Mouse (Mus musculus) gonadal fat pad, adult 2 months (tissue): Measurements from ENCODE around the gene Ccdc171. TPM values are rescaled to one million over a fixed set of nuclear protein-coding genes. Genes with fewer than 3 reads are reported as not detected.
"Not testable (repeated sequence)": the region's sequence is repeated elsewhere in the genome, so short reads cannot be mapped to it uniquely, and the experiment has no call there.

ENCODE experiments used
- DNase-seq: peaks from one replicate; pipeline ENCODE4 v3.0.0-alpha.2; 2012; ENCODE audit warnings: low read depth
- polyA plus RNA-seq: library from polyadenylated mRNA; depleted of rRNA; stranded (reverse); fragments of >200 nt; gene quantifications from 2 replicates; pipeline ENCODE4 v1.2.3, GENCODE M21; 2012

Ccdc171 gene
- polyA plus RNA-seq, 1 experiment = 0.66 TPM

DNA sequence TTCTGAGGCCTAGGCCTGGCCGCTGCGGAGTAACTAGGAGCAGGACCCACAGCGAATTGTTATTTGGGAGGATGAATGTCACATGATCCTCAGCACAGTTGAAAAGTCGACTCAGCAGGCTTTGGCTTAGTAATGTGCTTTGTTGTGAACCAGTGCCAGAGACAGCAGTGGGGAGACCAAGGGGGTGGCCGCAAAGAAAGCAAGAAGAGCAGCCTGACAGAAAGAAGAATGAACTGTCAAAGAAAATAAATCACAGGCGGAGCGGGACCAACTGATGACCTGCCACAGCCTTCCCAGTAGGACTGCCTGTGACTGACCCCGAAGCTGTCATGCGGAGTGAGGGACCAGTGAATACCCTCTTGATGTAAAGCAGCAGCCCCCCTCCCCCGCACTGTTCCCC, 131.2 kb downstream of the Ccdc171 start:
- DNase-seq = no peak

DNA sequence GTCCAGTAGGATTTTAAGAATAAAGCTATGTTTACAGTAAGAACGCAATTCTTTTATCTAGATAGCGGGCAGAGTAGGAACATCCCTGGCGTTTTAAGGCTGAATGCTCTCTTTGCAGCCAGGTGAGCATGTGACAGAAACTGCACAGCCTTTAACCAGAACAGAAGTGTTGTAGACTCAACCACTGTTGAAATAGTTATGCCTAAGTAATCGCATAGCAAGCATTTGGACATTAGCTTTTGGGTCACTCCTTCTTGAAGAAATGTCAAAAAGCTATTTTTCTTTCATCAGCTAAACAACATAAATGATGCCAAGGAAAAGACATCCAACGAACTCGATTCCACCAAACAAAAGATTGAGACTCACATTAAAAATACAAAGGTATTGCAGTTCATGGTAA, 131.7 kb downstream of the Ccdc171 start:
- no peak for DNase-seq

DNA sequence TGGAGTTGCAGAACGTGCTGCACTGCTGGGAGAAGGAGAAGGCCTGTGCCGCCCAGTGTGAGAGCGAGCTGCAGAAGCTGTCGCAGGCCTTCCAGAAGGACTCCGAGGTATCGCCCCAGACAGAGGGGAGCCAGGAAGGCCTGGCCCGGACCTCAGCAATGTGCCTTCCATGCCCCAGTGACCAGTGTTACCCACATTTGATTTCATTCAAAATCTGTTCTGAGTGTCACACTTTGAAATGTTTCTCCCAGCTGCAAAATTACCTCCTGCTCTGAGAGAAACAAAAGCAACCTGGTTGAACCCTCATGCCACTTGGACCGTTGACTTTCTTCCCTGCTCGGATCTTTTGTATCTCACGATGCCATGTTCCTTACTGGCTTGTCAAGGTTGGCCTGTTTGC, 133.1 kb downstream of the Ccdc171 start:
- DNase-seq = no peak

DNA sequence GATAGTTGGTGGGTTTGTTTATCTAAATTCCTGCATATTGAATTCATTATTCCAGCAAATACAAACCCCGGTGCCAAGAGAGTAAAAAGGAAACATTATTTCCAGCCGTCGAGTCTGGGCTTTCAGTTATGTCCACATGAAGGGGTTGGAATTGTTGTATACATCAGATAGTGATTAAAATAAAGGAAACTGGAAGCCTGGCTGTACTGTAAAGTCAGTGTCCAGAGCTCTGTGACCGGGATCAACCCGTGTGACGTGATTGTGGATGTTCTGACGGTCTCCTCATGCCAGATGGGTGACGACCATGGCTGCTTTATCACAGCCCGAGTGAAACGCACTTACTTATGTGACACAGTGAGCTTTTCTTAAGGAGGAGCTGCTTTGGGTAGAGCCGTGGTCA, 134.1 kb downstream of the Ccdc171 start:
- no peak for DNase-seq

DNA sequence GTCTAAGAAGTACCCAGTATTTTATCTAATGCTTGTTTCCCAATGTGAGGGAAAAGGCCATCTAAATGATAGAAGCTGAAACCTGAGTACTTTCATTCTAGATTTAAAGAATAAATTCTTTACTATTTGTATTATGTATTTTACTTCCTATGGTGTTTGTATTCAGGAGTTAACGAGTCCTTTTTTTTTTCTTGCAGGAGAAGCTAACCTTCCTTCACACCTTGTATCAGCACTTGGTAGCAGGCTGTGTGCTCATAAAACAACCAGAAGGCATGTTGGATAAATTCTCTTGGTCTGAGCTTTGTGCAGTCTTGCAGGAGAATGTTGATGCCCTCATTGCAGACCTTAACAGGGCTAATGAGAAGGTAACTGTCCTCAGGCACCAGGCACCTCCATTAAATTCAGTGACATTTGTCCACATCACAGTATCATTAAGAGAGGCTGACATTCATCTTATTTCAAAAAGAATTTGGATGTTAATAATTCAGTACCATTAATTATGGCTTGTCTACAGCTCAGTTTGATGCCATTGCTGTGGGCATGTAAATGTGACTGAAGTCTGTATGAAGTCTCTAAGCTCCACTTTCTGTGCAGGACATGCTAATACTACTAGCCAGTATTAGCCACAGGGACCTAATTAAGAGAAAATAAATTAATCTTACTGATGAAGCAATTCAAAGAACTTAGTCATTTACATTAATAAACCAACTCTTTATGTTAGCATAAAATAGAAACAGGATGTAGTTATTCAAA, 136.3 kb downstream of the Ccdc171 start:
- DNase-seq = no peak

DNA sequence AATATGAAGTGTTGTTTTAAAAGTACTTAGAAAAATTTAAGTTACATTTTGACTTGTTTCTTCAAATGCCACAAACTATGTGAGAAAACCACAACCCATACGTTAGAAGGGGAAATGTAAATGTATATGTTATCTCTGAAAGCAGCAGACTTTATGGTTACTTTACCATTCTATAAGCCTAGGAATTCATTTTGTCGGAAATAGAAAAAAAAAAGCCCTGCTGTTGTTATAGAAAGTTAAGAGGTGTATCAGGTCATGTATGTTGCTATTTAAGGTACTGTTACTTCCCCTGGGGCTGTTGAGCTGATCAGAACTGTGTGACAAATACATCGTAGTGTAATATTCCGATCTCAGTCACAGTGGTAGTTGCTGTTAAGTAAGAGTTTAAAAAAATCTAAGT, 137.0 kb downstream of the Ccdc171 start:
- no peak for DNase-seq

DNA sequence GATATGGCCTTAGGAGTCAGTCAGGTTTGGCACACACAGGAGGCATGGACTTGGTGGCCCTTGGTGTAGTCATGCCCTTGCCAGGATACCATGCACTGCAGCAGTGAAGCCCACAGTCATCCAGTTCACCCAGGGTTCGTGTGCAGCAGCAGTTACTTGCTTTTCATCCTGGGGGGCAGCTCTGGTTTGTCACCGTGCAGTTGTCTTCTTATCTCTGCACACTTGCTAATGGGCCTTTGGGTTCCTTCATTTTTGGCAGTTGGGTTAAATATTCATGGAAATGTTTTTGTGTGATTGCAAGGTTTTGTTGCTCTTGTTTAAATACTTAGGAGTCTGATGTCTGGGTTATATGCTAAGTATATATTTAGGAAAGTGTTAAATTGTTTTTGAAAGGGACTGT, 144.2 kb downstream of the Ccdc171 start:
- no peak for DNase-seq

DNA sequence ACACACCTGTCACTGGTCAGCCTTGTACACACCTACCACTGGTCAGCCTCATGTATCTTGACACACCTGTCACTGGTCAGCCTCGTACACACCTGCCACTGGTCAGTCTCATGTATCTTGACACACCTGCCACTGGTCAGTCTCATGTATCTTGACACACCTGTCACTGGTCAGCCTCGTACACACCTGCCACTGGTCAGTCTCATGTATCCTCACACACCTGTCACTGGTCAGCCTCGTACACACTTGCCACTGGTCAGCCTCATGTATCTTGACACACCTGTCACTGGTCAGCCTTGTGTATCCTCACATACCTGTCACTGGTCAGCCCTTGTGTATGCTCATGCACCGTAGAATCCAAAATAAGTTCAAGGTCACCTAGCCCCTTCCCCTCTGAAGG, 150.0 kb downstream of the Ccdc171 start:
- not testable (repeated sequence) for DNase-seq

DNA sequence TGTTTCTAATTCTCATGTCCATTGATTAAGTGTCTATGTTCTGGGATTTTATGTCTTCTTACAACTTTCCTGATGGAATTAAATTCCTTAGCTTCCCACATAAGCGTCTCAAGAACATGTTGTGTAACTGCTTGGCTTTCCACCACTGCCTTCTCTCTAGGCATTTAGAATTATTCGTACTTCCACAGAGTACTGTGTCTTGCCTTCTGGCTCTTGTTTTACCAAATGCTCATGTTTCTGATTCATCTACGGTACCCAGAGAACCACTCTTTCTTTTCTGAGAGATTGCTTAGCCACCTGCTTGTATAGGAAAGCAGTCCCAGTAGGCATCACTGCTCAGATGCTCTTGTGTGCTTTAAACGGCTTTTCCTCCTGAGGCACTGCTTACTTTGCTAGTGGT, 151.1 kb downstream of the Ccdc171 start:
- no peak for DNase-seq

DNA sequence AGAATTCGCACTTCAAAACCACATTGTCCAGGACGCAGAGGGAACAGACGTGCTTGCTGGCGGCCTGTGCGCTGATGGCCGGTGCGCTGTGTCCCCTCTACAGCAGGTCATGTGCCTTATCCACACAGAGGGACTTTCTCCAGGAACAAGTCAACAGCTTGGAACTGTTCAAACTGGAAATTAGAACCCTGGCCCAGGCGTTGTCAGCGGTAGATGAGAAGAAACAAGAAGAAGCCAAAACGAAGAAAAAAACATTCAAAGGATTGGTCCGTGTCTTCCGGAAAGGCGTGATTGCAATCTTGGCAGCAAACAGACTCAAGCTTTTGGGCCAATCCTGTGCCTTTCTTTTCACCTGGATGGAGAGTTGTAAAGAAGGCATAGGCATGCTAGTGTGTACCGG, 155.7 kb downstream of the Ccdc171 start:
- DNase-seq = no peak

DNA sequence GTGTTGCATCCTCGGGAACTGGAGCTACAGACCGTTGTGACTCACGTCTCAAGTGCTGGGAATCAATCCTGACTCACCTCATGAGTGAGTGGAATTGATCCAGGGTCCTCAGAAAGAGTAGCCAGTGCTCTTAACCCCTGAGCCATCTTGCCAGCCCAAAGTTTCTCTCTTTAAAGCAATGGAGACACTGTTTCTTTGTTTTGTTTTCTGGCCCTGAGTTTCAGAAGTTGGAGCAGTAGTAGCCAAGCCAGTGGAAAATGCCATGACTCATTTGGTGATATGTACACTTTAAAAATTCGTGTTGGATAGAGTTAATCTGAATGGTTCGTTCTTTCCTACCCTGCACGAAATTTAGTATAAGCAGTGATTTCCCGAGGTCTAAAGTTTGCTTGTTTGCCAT, 157.5 kb downstream of the Ccdc171 start:
- DNase-seq = no peak

DNA sequence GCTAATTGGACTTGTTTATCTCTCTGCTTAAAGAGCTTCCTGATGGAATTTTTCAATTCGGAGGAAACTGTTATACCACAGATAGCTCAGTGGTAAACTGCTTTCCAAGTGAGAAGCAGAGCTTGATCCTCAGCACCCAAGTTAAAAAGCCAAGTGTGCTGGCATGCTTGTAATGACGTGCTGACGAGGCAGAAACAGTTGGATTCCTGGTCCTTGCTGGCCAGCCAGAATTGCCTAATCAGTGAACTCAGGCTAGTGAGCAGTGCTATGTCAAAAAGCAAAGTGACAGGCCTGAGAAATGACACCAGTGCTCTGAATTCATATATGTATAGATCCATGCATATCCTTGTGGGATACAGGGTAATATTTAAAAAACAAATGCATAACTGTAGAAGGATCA, 174.8 kb downstream of the Ccdc171 start:
- DNase-seq = no peak

DNA sequence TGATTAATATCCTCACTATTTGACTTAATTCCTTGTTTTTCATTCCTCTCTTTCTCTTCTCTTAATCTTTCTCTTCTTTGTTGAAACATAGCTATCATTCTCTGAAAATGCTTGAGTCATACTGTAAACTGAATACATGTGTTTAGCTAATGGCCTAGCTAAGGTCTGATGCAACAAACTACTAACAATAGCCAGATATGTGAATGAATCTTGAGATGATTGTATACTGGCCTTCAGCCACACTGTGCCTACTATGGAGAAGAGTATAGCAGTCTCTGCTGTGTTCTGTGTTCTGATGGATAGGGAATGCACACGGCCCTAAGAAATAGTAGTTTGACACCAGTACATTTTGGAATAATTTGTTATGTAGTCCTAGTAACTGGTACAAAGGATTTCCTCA, 191.7 kb downstream of the Ccdc171 start:
- DNase-seq = no peak

DNA sequence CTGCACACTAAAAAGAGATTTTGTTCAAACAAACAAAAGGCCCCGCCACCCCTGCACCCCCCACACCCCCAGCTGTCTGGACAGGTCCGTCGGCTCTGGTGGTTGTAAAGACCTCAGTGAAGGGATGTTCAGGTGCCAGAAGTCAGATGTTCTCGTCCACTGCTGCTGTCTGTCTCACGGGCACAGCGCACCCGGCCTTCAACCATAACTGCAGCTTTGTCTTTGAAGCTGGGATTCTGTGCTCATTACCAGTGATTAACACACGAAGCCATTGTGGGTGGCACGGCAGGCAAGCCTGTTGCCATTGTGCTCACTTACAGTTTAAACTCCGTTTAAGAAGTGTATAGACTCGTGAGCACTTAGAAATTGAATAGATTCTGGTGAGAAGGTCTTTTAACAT, 194.5 kb downstream of the Ccdc171 start:
- DNase-seq = no peak

DNA sequence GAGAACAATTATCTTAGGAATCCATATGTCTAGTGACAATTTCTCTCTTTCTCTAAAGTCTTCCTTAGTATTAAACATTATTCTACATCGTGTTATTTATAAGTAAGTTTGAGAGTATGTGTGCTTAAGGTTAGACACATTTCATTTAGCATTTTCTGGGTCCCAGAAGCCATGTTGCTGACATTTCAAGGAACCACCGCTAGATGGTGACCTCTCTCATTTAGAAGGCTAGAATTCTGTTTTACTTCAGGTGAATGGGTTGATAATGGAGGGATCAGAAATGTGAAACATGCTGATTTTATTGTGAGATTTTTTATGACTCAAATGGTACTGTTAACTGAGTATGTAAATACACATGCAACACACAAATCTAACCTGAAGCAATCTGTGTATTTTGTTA, 199.8 kb downstream of the Ccdc171 start:
- DNase-seq = no peak

DNA sequence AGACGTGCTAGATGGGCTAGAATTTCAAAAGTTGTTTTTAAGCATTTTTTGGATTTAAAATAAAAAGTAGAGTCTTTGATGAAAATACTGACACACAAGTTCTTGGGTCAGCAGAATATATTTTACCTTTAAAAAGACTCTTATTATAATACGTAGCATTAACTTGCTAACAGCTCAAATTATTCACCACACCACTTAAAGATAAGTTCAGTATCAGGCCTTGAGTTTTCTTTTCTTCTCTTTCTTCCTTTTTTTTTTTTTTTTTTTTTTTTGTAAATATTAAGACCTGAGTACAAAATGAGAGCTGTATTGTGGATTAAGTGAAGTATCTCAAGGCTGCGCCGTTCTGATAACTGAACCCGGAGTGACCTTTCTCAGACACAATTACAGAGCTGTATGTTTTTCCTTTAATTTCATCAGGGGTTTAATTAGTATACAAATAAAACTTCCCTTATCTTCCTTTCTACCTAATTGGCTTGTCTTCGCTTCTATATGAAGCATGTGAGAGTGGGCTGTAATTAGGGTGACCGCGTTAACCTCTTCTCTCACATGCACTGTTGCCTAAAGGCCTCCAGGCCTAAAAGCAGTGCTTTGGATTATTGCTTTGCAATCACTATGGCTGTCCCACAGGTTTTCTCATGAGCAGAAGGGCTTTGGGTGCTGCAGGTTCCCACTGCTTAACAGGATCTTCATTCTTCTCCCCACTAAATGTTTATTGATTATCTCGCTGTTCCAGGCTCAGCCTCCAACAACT, 214.0 kb downstream of the Ccdc171 start:
- DNase-seq = no peak

DNA sequence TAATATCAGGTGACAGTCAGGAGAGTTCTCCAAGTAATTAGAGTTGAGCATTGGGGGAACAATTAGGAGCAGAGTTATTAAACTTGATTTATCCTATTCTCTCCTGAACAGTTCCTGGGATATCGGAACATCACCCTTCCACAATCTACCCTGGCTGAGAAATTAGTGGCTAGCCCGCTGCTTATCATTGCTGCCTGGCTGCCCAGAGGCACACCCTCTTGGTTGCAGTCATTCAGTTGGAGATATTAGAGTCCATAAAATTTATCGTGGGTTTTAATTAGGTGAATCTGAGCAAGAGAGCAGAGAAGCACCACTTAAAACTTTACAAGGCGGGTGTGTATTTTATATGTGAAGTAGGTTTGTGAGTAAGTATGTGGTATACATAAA, 214.5 kb downstream of the Ccdc171 start:
- no peak for DNase-seq

DNA sequence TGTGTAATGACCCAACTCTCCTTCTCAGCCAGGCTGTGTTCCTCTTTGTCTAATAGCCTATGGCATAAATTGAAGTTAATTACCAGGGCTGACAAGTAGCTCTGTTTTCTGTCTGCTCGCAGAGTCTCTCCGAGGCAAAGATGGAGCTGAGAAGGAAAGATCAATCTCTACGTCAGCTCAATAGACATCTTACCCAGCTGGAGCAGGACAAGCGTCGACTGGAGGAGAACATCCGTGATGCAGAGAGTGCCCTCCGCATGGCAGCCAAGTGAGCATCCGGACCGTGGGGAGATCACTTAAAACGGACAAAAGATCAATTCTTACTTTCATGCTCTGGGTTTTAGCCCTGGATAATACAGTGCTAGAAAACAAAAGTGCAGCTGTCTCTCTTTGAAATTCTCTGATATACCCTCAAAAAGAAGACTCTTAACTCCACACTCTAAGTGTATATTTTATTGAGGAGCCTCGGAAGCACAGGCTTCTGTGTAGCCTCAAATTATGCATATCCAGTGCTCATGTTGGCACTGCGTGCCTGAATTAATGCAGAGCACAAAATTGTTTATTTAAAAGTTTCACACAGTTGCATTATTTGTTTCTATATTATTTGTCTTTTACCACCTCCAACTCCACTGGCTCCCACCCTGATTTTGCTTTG, 217.6 kb downstream of the Ccdc171 start:
- DNase-seq = no peak

DNA sequence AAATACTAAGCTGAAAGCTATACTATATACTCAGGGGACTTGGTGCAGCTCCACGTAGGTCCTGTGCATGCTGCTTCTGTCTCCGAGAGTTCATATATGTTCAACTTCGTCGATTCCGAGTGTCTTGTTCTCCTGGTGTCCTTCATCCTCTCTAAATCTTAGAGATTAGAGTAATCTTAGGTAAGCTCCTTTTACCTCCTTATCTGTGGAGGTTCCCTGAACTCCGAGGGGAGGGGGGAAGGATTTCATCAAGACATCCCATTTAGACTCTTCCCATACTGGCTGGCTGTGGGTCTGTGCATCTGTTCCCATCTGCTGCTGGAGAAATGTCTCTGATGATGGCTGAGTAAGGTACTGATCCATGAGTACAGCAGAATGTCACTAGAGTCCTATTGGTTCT, 249.8 kb downstream of the Ccdc171 start:
- no peak for DNase-seq

DNA sequence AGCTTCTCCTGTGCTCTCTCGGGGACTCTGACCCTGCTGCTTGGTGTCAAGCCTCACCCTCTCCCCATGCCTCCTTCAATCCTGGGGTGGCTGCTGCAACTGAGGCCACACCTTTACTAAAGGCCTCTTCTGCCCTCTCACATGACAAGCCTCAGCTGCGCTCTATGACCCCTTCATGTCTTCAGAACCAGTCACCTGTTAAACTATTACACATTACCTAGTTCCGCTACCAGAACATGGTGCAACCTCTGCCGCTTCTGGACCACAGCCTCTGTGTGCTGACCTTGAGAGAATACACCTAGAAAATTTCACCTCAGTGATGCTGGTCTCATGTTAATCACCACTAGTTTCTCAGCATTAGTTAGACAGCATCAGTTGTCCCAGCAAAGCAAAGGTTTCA, 254.7 kb downstream of the Ccdc171 start:
- no peak for DNase-seq

DNA sequence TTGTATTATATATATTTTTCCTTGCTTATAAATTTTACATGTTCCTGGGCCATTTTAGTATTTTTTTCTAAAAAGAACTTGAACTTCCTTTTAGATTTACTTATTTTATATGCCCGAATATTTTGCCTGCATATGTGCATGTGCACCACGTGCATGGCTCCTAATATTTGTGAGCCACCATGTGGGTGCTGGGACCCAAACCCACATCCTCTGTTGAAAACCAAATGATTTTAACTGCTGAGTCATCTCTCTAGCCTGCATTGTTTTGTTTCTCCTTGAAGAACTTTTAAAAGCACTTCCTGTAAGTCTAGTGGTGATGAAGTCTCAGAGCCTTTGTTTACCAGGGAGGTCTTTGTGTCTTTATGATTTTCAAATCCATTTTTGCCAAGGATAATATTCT, 259.8 kb downstream of the Ccdc171 start:
- DNase-seq = no peak

DNA sequence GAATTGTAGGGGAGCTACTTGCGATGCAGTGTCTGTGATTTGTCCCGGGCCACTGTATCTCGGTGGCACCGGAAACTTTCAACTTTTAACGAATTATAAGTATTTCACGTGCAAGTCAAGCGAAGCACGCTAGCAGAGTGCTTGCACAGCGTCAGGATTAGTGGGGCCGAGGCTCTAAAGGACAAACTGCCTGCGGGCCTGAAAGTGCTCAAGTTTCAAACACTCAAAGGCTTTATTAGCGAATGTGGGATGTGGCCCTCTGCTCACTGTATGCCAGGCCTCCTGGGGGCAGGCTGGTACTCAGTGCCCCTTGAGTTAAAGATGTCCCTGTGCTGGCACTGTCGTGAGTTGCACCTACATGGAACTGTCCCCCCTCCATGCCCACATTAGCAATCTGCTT, 266.5 kb downstream of the Ccdc171 start:
- no peak for DNase-seq

DNA sequence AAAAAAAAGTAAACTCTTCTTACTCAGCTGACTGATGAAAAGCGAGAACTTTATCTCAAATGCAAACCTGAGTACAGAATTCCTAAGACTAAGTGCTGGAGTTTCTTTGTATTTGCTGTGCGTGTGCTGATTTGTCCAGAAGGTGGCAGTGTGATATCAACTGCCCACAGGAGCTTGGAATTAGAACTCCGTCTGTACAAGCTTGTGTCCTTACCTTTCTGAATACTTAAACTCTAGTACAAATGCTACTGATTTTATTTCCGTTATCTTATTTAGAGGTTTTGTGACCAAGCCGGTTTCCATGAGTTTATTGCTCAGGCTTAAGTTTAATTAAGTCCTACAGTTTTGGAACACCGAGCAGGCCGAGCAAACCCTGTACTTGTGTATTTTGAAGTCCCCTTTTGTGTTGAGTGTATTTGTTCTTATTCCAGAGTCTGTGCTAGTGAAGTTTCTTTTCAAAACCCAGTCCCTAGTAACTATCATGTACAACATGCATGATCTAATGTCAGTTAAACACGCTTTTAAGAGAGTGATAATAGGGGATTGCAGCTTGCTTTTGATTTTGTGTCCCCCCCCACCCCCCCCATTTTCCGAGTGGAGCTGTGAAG, 269.1 kb downstream of the Ccdc171 start:
- peak; percentile 4 for DNase-seq
